Mouse (Mus musculus) urinary bladder, postnatal 10 days (tissue): Measurements from ENCODE around the gene Gm37240.

Source experiments
- DNase-seq: peaks from one replicate; pipeline ENCODE4 v3.0.0; 2022; ENCODE audit warnings: low spot score

The Gm37240 gene

DNA sequence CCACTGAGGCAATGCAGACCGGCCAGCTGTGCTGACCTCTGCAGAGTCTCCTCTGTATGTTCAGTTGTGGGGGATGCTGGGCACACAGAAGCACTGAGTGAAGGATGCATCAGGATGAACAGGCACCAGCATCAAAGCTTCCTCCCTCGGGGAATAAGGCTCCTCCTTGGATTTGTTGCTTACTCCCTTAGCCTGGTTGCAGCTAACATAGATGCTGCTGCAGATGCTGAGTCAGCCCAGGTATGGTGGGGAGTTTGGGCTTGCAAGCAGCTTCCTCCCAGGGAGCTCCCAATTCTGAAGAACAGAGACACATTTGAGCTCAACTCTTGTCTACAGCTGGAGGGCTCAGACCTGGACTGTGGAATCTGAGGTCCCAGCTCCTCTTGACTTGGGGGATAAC, 863.1 kb downstream of the Gm37240 start:
- no peak for DNase-seq

DNA sequence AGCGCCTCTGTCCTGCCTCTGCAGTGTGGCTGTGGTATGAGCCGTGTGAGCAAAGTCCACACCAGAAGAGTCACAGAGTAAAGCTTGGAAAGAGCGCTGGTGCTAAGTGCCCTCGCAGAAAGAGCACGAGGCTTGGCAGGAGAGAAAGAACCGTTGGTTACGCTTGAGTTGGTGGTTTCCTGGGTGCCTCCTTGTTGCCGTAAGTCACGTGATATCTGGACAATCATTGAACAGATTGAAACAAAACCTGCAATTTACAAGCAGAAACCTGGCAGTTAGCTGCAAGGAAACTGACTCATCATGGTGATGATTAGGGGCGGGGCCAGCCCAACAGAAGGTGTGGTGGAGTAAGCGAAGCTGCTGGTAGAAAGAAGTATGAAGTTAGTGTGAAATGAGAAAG, 864.5 kb downstream of the Gm37240 start:
- no peak for DNase-seq

DNA sequence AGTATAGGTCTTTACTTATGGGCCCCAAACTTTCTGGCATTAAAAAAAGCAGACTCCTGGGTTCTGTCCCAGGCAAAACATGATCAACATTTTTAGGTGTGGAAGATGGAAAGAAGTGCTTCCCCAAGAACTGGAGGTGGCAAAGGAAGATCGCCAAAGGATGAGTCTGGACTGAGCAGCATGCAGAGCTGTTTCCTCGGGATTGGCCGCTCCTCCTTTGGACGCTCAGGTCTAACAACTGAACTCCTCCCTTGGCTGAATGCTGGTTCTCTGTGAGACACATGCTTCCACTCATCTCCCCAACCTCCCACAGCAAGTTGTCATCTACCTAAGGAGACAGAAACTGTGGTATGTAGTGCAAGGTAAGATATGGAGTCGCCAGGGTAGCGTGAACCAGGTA, 865.5 kb downstream of the Gm37240 start:
- no peak for DNase-seq

DNA sequence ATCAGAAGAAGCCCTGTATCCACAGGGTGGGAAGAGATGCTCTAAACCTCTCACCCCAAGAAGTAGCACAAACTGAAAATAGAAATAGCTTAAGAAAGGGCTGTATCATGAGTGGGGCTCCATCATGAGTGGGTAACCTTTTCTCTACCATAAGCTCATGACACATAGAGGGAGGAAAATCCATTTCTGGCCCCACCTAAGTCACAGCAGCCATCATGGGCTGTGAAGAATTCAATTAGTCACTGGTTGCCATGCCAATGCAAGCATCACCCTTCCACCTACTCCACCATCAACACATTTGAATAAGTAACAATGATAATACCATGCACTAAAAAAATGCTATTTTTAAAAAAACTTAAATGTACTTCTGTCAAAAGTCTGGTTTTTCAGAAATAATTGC, 867.2 kb downstream of the Gm37240 start:
- no peak for DNase-seq

DNA sequence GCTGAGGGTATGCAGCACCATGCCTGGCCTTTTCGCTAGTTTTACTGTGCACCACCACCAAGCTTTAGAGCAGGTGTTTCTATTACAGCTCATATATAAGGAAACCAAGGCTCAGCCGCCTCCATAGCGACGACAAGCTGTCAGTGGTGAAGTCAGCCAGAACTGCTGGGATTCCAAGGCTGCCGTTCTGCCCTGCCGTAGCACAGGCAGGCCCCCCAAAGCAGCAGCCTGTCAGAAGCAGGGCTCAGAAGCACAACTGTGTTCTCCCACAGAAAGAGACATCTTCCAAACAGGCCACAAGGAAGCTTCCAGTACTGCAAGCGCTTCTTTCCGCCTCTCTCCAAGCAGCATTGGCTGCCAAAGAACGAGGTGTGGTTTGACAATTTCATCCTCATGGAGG, 871.7 kb downstream of the Gm37240 start:
- DNase-seq, result no peak

DNA sequence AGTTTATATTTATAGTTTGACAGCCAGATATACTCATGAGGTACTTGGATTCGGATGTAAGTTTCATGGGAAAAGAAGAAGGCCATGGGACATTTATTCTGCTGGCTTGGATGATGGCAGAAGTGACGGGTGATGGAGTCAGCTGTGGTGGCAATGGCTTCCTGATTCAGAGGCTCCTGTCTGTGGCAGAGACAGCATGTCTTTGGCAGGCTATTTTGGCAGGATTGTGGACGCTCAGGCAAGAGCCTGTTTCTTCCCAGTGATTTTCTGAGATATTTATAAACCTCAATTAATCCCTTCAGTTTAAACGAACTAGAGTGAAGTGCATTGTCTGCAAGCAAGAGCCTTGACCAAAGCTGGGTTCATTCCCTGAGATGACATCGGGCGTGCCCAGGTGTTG, 874.4 kb downstream of the Gm37240 start:
- DNase-seq, result no peak

DNA sequence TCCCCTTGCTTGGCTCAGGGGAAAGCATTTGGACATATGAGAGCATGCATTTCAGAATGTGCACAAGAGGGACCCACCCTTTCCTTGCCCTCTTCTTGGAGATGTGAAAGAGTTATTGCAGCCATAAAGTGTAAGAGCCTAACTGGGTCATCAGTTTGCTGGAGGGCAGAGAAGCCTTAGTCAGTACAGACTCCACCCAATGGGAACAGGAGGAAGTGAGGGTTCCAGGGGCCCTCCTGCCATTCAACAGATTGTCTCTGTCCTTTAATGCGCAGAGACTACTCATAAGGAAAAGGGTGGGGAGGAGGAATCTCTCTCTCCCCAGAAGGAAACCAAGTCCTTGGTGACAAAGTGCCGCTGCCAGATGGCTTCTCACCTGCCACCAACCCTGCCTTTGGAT, 882.1 kb downstream of the Gm37240 start:
- DNase-seq, result no peak

DNA sequence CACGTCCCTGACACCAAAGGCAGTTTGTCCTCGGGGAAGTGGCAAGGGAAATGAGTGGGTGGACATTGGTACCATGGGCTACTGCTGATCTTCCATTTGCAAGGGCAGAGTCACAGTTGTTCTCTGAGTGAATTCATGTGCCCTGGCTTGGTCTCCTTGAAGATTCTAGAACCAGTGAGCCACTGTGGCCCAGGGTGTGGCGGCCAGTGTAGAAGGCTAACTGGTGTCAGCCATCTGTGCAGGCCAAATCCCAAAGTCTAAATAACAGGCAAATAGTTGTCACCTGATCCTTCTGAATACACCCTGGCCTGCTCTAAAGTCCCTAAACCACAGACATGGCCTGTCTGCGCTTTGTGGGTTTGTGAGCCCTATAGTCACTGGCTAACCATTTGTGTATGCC, 898.4 kb downstream of the Gm37240 start:
- DNase-seq, result no peak

DNA sequence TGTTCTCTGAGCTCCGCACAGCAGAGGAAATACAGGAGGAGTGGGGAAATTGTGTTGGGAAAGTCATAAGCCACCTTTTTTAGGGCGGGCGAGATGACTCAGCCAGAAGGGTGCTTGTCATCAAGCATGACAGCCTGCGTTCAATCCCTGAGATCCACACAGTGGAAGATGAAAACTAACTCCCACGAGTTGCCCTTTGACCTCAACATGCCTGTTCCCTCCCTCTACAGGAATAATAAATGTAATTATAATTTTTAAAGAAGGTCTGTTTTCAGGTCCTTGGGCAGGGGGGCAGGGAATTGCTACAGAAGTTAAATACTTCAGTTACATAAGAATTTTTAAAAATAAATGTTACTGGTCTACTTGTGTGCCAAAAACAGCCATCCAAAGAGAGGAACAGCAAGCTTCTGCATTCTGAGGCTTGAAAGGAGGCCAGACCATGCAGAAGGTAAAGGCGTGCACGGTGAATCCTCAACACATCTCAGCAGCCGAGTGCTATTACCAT, 902.1 kb downstream of the Gm37240 start:
- no peak for DNase-seq

DNA sequence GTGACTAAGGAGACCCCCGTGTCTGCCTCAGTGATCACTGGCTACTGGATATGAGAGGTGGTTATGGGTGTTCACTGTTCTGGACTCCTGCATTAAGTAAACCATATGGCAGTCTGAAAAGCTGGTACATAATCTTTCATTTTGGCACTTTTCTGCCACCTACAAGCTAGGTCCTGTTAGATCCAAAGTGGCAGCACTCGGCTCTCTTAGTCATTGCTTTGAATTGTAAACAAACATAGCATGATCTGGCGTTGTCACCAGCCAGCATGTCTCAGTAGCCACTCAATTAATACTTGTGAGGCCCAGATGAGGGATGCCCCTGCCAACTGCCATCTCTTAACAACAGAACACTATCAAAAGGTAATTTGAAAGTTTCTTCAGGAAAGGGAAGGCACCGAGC, 904.6 kb downstream of the Gm37240 start:
- no peak for DNase-seq

DNA sequence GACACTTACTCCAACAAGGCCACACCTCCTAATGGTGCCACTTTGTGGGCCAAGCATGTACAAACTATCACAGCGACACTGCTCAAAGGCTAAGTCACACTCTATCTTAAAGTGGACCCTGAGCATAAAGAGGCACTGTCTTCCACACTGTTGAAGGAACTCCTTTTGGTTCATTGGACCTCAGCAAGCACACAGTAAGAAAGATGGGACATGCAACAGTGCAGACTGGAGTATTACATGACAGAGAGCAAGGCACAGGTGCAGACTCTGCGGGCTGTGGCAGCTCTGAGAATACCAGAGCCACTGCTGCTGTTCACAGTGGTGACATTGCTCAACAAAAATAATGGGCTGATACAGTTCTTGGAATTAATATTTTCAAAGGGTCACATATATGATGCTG, 907.2 kb downstream of the Gm37240 start:
- DNase-seq, result no peak

DNA sequence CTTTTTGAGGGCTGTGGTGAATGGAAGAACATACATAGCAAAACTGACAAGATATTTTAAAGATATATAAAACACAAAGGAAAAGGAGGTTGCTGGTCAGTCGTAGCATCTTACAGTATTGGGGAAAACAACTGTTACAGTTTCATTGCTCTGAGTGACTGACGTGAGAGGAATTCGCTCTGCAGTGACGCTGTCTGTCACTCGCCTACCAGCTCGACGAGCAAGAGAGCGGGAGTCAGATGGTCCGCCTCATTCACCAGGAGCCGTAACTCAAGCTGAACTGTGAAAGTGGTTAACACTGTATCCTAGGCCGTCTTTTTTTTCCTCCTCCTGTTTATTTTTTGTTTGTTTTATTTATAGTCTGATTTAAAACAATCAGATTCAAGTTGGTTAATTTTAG, 908.6 kb downstream of the Gm37240 start:
- no peak for DNase-seq

DNA sequence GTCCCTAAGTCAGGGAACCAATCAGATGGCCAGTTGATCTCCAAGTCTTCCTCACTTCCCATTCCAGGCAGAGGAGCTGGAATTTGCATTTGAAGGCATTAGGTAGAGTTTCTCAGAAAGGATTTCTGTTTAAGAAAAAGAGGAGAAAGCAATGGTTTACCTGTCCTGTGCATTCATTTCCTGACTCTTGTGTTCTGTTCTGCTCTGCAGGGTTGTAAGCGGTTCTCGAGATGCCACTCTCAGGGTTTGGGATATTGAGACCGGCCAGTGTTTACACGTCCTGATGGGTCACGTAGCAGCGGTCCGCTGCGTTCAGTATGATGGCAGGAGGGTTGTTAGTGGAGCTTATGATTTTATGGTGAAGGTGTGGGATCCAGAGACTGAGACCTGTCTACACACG, 913.1 kb downstream of the Gm37240 start:
- no peak for DNase-seq

DNA sequence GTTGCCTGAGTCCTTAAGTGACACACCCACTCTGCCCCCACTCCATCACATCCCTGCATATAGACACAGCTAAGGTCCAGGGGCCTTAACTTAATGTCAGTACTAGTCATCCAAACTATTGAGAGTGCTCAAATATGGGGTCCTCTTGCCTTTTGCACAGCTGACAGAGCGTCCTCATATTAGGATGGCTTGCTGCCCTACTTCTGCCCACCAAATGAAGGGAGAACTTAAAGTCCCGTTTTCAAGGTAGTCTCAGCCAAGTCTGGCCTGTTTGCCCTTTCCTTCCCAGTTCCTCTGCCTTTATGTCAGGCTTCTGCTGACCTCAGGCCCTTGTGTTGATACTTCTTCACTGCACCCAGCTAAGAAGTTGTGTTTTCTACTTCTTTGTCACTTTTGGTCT, 914.4 kb downstream of the Gm37240 start:
- DNase-seq, result no peak

DNA sequence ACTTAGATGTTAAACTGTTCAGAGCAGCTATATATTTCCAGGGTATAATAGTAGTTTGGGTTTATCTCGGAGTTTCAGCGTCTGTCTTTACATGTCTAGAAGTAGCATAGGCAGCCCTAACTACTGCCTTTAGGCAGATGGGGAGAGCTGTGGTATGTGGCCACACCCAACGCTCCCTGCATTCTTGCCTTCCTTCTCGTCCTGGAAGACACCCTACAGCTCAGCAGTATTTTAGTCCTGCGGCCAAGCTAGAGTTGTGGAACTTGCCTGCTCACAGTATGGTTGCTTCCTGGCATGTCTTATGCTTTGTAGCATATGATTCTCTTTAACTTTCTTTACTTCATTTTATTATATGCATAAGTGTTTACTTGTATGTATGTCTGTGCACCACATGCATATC, 915.8 kb downstream of the Gm37240 start:
- no peak for DNase-seq

DNA sequence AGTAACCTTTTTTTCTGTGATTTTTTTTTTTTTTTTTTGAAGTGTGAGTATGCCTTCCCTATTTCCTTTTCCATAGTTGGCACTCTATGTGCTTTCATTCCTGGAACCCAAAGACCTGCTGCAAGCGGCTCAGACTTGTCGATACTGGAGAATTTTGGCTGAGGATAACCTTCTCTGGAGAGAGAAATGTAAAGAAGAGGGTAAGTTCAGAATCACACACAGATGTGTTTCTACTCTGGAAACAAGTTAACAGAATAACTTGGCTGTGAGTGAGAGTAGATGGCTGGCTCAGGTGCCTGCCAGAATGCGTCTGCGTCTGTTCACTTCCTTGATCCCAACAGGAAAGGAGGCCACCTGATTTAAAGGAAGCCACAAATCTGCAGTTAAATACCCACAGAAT, 920.0 kb downstream of the Gm37240 start:
- no peak for DNase-seq

DNA sequence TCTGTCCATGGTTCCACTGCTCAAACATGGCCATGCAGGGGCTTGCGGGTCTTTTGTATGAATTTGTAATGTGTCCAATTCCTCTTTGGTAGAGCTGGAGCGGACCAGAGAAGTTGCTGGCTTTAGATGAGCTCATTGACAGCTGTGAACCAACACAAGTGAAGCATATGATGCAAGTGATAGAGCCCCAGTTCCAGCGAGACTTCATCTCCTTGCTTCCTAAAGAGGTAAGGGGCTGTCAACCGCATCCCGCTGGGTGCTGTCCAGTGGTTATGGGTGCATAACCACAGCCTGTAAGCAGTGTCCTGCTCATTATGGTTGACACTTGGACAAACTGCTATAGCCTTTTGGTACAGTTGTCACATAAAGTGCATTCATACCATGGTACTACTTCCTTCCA, 922.2 kb downstream of the Gm37240 start:
- DNase-seq, result no peak

DNA sequence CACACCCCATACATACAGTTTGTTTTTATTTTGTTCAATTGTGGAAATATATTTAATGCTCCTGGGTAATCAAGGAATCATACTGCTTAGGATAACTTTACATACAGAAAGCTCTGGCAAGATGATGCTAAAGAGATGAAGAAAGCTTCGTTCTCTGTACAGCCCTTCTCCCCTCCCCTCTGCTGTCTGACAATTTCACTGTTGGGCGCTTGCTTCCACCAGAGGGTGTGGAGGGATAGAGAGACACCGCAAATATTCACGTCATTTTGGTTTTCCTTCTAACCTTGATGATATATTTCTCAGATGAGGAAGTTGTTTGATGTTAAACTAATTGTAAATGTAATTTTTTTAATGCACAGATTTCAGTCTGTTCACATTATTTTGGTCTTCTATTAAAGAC, 931.5 kb downstream of the Gm37240 start:
- no peak for DNase-seq

DNA sequence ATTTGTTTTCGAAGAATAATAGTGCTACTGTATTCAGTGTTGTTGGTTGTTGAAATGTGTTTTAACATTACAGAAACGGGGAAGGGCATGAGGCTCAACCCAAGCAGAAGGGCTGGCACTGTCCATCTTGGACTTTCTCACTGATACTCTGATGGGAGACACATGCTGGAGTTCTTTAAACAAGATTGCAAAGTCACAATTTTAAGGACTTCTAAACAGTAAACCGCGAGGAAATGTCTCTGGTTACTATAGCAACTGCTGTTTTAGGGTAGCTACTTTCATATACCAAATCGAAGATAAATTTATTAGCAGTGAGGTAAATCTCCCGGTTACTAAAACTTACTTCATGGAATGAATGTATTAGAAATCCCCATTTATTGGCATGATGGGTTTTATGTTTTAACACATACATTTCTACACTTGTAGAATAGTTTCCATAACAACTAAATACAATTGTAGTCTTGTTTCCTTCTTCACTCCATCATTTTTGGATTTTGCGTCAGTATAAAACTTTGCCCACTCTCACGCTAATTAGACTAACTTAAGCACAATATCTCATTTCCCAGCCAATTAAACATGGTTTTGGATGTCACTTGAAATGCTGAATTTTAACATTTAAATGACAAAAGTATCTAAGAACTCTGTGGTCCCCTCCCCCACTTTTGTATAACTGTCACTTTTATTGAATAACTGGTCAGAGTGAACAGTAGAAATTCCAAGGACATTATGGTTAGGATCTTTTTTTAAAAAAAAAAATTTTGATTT, 932.1 kb downstream of the Gm37240 start:
- no peak for DNase-seq

DNA sequence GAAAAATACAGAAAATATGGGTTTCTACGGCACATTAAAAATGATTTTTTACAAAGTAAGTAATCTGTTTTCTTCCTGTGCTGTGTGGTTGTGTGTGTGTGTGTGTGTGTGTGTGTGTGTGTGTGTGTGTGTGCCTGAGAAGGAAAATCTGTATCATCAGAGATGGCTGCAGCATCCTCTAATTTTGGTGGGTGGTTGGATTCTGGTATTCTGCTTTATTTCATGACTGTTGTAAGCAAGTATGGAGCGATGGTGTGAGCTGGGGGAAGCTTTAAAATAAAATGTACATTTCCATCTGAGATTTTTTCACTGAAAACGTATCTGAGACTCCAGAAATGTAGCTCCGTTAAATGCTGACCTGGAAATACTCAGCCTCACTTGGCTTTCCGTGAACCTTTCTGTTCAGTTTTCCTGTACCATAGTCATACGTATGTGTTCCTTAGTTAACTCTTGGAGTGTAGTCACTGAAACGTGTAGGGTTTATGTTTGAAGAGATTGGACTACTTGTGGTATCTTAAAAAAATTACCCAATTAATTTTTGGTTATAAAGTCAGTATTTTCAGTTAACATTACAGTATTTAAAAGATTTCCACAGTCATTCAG, 934.6 kb downstream of the Gm37240 start:
- no peak for DNase-seq

DNA sequence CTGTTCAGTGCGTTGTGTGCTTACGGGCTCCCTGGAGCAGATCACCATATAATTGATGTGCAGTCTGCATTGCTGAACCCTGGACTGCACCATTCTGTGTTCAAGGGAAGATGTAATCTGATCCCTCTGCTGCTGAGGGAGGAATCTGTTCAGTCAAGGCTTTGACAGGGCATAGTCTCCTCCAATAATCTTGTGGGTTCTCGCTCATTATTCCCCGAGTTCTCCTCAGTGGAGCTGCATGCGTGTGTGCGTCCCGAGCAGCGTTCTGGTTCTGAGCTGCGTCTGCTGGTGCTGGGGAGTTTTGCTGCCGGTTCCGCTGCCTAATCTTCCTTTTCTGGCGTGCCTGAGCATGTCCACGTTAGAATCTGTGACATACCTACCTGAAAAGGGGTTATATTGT, 935.2 kb downstream of the Gm37240 start:
- no peak for DNase-seq

DNA sequence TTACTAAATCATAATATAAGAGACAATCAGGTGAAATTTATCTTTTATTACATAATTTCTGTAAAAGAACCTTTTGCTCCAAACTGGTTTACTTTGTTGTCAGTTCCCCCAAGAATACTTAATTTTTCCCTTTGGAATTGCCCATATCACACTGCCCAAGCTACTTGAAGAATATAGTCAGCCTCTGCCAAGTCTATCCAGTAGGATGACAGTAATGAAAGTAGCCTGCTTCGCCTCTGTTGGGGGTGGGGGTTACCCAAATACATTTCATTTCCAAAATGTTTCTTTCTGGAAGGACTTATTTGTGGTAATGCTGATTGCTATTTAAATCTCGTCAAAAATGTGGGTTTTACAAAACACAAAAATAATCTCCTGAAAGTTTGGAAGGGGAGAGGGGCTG, 935.6 kb downstream of the Gm37240 start:
- DNase-seq, result no peak

DNA sequence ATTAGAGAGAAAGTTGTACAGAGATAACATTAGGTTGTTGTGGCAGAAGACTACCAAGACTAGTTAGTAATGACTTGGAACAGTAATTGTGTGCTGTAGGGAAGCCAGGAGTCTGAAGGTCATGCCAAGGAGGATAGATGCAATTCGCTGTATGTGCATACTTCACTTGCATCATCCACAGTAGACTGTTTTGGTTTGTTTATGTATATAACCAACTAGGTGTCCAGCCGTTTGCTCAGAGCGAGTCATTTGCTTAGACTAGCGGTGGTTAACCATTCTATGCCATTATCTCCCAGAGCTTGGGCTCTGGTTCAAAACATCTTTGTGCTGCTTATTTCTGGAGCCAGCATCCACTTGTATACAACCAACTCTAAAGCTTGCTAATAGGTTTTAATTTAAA, 937.9 kb downstream of the Gm37240 start:
- no peak for DNase-seq

DNA sequence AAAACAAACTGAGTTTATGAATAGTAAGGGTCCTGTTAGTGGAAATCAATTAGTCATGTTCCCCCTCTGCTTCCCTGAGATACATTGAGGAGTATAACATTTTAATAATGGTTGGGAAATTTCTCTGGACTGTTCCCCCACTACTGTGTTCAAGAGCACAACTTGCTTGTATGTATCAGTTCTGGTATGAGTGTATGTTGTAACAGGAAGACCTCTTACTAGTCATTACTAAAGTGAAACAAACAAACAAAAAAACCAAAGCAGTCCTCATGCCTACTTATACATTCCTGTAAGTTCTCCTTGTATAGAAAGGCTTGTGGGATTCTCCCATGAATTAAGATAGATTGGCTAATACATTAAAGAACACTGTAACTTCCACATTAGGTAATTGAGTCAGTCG, 940.9 kb downstream of the Gm37240 start:
- no peak for DNase-seq
